In genomic region chr1:153006054-153006453, GRCm38 (mm10) we compare ENCODE assay signal across 17 mouse cellular contexts. TPM values are rescaled to one million over a fixed set of nuclear protein-coding genes. Genes with fewer than 3 reads are reported as not detected.
DNase-seq lines count a peak whose midpoint lies in the region; ATAC-seq and TF ChIP-seq lines count a peak whose summit lies in the region.
"Had no signal": no experiment of that assay in that cellular context is flagged by ENCODE, and none has a peak within 500 bp of the region (broad histone marks: within the 10 kb centered on the region; RNA-seq: fewer than 3 reads in every experiment).

No protein-coding gene starts in this region.

- no peak for ATAC-seq in lung, embryonic 14.5 days (ENCODE audit: insufficient read depth)
- ATAC-seq in megakaryocyte-erythroid progenitor cell, adult 5-6 weeks (replicated peaks; ENCODE audit: low FRiP score, low TSS enrichment, poor library complexity, severe bottlenecking) = 0 out of 2 replicates have a peak, but pooled peaks have one; percentile 36
- ATAC-seq: forebrain, embryonic 13.5 days had no signal

- no peak for DNase-seq in cerebellum, adult 2 months
- DNase-seq in cerebellum, adult 9-10 months = no peak
- peak; percentile 37 for DNase-seq in lung, embryonic 14.5 days
- no peak for DNase-seq in lung, postnatal 14 days
- DNase-seq in adrenal gland, postnatal 36 days = peak; percentile 3 to 33
- DNase-seq in frontal cortex, postnatal 25 days (ENCODE audit: low spot score in 2 of 2) = no peak
- DNase-seq in right cerebral cortex, postnatal 25 days = no peak
- DNase-seq: cerebellum, postnatal 36 days; kidney, postnatal 25 days; layer of hippocampus, postnatal 36 days; left cerebral cortex, postnatal 4 days; liver, embryonic 13.5 days; right cerebral cortex, adult 18-20 months had no signal

- no peak overlapping the region for H3K4me2 ChIP-seq in lung, embryonic 14.5 days
- H3K4me2 ChIP-seq: embryonic facial prominence, embryonic 15.5 days; forebrain, embryonic 13.5 days; liver, embryonic 13.5 days had no signal

- WGBS in cerebellum, adult 2 months = 28% methylated on average over 5 of the region's 5 CpGs
- WGBS in lung, embryonic 14.5 days = 48% methylated on average over 5 of the region's 5 CpGs

- H3K9ac ChIP-seq in lung, embryonic 14.5 days = no peak overlapping the region
- H3K9ac ChIP-seq: embryonic facial prominence, embryonic 15.5 days; forebrain, embryonic 13.5 days; liver, embryonic 13.5 days had no signal

- peak overlapping the region; percentile 72; the same call in 1 of the 2 replicates for H3K27ac ChIP-seq in cerebellum, adult 2 months (ENCODE audit: insufficient read depth, low read length)
- no peak overlapping the region; the same call in 1 of the 2 replicates for H3K27ac ChIP-seq in lung, embryonic 14.5 days (ENCODE audit: low read depth)
- H3K27ac ChIP-seq: embryonic facial prominence, embryonic 15.5 days; forebrain, embryonic 13.5 days; liver, embryonic 13.5 days; macrophage had no signal

- no peaks in the 10 kb centered on the region for H3K27me3 ChIP-seq in cerebellum, adult 2 months (ENCODE audit: control insufficient read depth, insufficient read depth, low read length)
- no peaks in the 10 kb centered on the region for H3K27me3 ChIP-seq in lung, embryonic 14.5 days (ENCODE audit: insufficient read depth, low read length)
- H3K27me3 ChIP-seq: embryonic facial prominence, embryonic 15.5 days; liver, embryonic 13.5 days had no signal

- no peak for TF ChIP-seq POLR2A in cerebellum, adult 2 months (IDR thresholded peaks at IDR 0.05; ENCODE audit: borderline replicate concordance, insufficient read depth, low read length)

- H3K4me3 ChIP-seq in cerebellum, adult 2 months (replicated peaks; ENCODE audit: insufficient read depth, low read depth, low read length) = no peak overlapping the region
- no peak overlapping the region for H3K4me3 ChIP-seq in lung, embryonic 14.5 days (ENCODE audit: low read depth, low read length)
- H3K4me3 ChIP-seq: embryonic facial prominence, embryonic 15.5 days; forebrain, embryonic 13.5 days; liver, embryonic 13.5 days had no signal

- no peaks in the 10 kb centered on the region for H3K9me3 ChIP-seq in lung, embryonic 14.5 days (ENCODE audit: low read depth, low read length)
- H3K9me3 ChIP-seq: embryonic facial prominence, embryonic 15.5 days; forebrain, embryonic 13.5 days; liver, embryonic 13.5 days had no signal

- peaks cover 41% of the 10 kb centered on the region for H3K4me1 ChIP-seq in cerebellum, adult 2 months (ENCODE audit: control insufficient read depth, insufficient read depth, low read length)
- peaks cover 3% of the 10 kb centered on the region; the same call in 1 of the 2 replicates for H3K4me1 ChIP-seq in lung, embryonic 14.5 days (ENCODE audit: insufficient read depth)
- H3K4me1 ChIP-seq: forebrain, embryonic 13.5 days; liver, embryonic 13.5 days had no signal

- no peak for TF ChIP-seq CTCF in cerebellum, adult 2 months (IDR thresholded peaks at IDR 0.05; ENCODE audit: borderline replicate concordance, insufficient read depth, low read depth, low read length)
- TF ChIP-seq CTCF in lung, embryonic 14.5 days (IDR thresholded peaks at IDR 0.05; ENCODE audit: low read depth) = no peak

- no peaks in the 10 kb centered on the region for H3K36me3 ChIP-seq in lung, embryonic 14.5 days (ENCODE audit: insufficient read depth)
- H3K36me3 ChIP-seq: embryonic facial prominence, embryonic 15.5 days; liver, embryonic 13.5 days had no signal

RNA-seq across cellular contexts. Expression of gene Nmnat2, which starts 51.3 kb away (rescaled TPM):
- polyA plus RNA-seq in cerebellum, adult 2 months (2012; rRNA removed) = 120 and 131 TPM in 2 replicates
- polyA plus RNA-seq in lung, embryonic 14.5 days (2014; fragmentation: Nextera tagmentation; extraction: Ambion mirVana) = 3.6 and 4.1 TPM in 2 replicates
- 1 to 10 TPM in 1 of 2 experiments, under 1 TPM in 1; 0.93 to 1.2 TPM for total RNA-seq in adrenal gland, postnatal 36 days (2021)
- 0.24 and 1.1 TPM in 2 replicates for total RNA-seq in megakaryocyte-erythroid progenitor cell, adult 5-6 weeks (2014; fragmentation: Nextera tagmentation)
- 0.65 and 1.5 TPM in 2 replicates for total RNA-seq in megakaryocyte-erythroid progenitor cell, adult 5-6 weeks (2017)
- polyA plus RNA-seq: macrophage had no signal

Comparison
In these comparisons a context has a peak if more than half of its experiments do, and no peak if none do; other contexts are left out.
1. DNase-seq: peak in lung, embryonic 14.5 days (single experiment) and adrenal gland, postnatal 36 days (2 of 2); none in cerebellum, adult 2 months (0 of 2), cerebellum, adult 9-10 months (single experiment), lung, postnatal 14 days (single experiment), frontal cortex, postnatal 25 days (0 of 2) and right cerebral cortex, postnatal 25 days (single experiment).